Mouse (Mus musculus) G1E (cell line): ENCODE measurements at regions not wholly inside any gene's neighbourhood (a gene's known extent, or its start where the extent isn't known, plus 50 kb on each side); places are given as distances from the start of the nearest gene placed in this dataset.

Source experiments
- CTCF ChIP-seq: IDR thresholded peaks from 2 replicates; pipeline ENCODE4 v1.5.1; 2012; ENCODE audit warnings: low read depth, low read length, inconsistent platforms, mixed read lengths
- GATA2 ChIP-seq: IDR thresholded peaks from 2 replicates; pipeline ENCODE4 v1.6.1; 2012; ENCODE audit warnings: low read depth, low read length, inconsistent platforms, borderline replicate concordance
- POLR2AphosphoS5 ChIP-seq: IDR thresholded peaks from 2 replicates; pipeline ENCODE4 v1.6.1; 2012; ENCODE audit warnings: low read depth, low read length, inconsistent platforms; ENCODE audit not compliant: insufficient replicate concordance

GRCm38 (mm10) chr15:31989093-31989492 lies 188.0 kb upstream of the Tas2r119 start:
- TF ChIP-seq CTCF (no peak), POLR2AphosphoS5 (no peak), GATA2 (no peak)
